Mouse (Mus musculus) brain, embryonic 18.5 days (tissue): ENCODE data around the gene Dock4.

Source experiments
- DNase-seq: peaks from one replicate; pipeline ENCODE4 v3.0.0-alpha.2; 2012; ENCODE audit warnings: low read depth, low spot score

Gene Dock4

DNA sequence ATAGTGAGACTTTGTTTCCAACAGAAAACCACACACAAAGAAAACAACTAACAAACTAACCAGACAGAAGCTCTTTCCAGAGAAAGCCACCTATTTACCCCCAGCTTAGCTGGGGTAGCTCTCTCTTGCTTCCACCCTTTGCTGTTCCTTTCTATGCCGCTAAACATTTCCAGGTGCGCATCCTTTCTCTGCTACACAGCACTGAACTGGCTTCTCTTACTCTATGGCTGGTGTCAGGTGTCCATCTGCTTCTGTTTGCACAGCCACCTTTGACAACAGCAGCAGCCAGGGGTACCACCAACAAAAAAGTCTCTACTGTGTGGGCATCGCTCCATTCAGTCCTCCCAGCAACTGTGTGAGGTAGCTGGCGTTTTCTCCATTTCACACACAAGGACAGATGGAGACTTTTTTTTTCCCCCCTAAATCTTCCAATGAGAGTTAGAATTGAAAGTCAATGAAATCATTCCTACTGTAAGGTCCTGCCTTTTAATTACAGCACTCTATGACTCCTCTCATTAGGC is 122.7 kb downstream of the Dock4 start:
- no peak for DNase-seq

DNA sequence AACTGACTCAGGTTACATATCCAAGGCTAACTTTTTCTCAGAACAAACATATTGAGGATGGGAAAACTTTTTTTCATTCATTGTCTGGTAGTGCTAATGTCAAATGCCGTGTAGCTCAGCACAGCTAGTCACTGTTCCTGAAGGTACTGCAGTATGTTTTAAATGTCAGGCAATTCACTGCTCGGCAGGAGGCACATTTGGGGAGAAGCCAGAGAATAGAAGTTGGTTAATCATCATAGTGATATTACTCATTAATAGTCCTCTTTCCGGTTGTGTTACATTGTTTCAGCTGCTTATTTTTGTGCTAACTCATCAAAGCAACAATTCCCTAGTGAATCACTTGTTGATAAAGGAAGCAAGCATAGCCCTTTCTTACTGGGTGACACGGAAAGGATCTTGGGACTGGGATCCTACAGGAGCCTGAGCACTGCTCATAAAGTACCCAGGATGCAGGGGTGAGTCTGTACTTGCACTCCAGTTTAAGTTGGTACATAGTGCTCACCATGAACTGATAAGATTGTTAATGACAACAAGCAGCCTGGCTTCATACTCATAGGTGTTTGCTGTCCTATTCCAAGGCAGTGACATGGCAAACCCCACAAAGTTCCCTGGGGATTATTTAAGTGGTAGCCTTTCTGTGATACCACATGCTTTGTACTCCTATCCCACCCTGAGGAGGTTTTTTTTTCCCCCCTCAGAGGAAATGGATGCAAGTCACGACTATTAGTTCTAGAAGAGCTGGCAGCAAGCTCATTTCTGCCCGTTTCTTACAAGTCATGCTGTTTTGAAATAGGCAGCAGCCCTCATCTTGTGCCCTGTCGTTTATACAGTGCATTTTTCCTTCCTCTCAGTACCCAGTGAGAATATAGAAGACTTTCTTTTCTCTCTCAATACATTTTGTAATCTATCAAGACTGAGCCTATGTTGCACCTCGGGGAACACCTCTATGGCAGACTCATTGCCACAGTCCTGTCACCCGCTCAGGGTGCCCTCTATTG is 123.5 kb downstream of the Dock4 start:
- DNase-seq, result no peak

DNA sequence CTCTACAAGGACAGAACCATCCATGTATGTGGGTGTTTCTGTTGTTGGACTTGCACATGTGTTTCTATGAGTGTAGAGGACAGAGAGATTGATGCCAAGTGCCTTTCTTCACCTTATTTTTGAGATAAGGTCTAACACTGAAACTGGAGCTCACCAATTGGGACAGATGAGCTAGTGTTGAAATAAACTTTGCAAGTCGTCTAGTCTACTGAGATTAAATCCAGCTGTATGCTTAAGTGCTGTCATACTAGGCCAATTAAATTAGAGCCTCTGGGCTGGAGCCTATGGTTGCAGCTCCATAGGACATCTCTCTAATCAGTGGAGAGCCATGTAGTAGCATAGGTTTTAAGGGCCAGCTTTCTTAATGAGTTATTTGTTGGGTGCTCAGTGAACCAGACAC is 124.5 kb downstream of the Dock4 start:
- DNase-seq, result no peak

DNA sequence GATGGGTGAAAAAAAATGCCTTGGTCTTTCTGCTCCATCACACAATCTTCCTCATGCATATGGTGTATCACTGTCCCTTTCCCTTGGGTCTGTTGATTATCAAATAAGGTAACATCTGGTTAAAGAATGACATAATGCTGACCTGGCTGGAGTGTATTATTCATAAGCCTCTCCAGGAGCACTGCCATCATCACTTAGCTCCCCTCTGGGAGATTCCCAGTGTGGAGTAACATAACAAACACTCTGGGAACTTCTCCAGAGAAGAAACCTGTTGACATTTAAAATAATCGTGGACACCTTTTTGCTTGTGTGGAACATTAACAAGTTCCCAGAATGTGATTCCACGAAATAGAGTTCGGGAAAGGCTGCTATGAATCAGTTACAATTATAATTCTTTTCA is 128.3 kb downstream of the Dock4 start:
- no peak for DNase-seq

DNA sequence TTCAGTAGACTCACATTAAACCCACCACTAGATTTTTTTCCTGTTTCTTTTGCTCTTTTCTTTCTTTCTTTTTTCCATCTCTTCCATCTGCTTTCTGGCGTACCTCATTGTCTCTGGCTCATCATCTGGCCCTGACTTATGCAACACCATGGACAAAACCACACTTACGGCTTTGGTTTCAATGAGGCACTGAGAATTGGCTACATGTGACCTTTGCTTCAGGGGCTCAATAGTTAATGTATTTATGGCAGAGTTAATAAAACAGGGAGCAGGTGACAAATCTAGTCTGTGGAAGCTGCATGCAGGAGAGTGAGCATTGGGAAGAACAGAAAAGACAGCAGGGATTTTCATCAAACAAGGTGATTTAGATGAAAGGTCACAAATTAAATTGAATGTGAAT is 131.0 kb downstream of the Dock4 start:
- DNase-seq, result no peak

DNA sequence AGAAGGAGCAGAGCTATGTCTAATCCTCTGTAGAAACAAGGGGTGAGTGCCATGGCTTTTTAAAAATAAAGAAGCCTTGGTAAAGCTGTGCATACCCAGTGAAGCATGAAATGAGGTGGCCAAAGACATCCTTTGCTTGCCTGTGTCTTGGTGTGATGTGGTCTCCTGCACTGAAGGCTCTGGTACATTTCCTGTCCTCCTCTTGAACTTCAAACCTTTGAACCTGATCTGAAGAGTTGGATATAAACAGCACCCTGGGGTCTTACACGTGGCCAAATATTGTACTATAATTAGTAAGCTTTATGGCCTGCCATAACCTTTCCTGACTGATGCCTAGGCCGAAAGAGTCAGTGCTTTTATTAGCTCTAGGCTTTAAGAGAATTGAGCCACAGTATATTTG is 134.6 kb downstream of the Dock4 start:
- no peak for DNase-seq

DNA sequence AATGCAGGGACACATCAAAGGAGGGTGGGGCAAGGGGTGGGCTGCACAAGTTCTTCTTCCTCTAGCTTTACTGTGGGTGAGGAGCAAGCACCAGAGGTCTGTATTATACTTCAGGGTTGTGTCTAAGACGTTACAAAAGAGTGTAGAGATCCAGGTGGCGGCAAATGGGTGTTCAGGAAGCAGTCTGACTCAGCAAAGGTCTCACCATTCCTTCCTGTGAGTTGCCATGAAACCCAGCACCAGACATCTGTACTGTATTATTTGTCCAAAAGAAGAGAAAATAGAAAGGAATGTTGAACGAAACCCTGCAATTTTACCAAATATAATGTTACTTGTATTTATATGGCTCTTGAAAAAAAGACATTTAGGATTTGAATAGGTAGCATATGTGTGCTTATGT is 135.3 kb downstream of the Dock4 start:
- DNase-seq, result no peak

DNA sequence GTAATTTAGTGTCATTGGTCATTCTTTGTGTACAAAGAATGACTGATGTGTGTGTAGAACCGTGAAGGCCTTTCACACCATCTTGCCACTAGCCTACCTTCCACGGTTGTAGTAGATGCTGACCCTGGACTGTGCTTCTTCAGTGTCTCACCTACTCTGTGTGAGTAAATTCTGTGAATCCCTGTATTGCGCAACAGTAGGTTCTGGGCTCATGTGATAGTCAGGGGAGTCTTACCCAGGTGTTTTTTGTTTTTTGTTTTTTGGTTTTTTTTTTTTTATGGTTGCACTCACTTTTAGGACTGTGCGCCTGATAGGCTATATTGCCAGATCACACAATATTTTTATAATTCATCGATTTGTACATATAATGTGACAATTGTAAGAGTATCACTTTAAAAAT is 136.3 kb downstream of the Dock4 start:
- no peak for DNase-seq

DNA sequence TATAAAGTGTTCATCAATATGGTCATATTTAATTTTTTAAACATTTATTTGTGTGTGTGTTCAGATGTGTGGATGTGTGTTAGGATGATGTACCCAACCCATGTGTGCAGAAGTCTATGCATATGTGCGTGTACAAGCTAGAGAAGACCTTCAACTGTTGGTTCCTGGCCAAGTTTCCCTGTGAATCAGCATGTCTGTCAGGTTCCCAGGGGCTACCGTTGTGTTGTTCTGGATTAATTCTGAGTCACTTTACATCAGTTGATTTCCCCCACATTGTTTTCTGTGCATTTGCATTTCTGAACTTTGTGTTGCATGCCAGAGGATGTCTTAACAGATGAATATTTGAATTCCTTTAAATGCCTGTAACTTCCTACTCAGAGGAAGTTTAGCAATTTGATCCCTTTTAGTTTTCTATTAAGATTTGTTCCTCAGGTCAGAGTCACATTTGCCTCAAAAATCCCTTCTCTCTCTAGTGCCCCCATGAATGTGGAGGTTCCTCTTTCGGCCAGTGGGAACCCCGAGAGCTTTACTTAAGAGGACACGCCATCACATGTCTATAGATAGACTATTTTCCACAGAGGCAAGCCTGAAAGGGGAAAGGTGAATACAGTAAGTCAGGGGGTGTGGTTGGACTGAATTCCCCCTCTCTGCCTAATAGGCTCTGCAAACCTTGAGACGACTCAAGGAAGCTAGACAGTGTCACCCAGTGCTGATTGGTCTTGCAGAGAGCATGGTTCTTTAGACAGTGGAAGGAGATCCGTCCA is 139.0 kb downstream of the Dock4 start:
- DNase-seq, result no peak

DNA sequence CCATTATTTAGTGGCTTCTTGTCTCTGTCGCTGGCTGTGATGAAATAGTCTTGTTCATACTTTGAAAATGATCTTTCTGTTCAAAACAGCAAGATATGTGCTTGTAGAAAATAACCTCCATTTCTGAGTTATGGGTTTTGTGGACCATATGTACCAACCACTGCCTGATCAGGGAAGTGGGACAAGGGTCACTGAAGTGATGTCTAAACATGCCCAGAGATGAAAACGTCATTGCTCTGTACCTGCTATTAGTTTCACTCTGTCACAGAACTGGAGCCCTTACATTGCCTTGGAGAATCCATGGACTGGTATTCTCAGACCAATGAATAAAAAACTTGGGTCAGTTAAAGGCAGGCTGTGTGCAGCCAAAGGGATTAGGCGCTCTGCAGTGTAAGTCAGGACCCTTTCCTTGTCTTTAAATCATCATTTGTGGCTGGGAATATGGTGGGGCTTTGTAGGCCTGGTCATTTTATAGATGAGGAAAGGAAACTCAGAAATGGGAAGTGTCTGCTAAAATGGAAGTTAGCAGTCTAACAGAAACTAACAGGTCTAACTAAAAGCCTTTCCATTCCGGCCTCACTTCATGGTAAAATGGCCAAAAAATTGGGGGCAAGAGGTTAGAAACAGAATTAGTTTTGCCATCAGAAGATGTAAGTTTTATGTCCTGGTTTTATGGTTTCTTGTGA is 139.8 kb downstream of the Dock4 start:
- DNase-seq, result no peak

DNA sequence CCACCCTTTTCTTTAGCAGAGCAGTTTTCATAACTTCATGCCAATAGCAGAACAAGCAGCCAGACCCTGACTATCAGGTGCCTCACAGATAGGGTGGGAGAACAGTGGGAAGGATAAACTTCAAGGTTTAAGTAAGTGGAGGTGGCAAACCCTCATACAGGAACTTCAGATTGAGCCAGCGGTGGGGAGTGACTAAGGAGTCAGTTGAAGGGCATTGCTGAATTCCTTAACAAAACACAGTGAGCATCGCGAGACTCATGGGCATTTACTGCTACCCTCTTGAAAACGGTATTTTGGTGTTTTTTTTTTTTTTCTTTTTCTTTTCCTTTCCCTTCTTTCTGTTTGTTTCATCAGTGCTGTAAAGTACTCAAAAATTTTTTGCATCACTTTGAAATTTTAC is 148.4 kb downstream of the Dock4 start:
- DNase-seq, result no peak

DNA sequence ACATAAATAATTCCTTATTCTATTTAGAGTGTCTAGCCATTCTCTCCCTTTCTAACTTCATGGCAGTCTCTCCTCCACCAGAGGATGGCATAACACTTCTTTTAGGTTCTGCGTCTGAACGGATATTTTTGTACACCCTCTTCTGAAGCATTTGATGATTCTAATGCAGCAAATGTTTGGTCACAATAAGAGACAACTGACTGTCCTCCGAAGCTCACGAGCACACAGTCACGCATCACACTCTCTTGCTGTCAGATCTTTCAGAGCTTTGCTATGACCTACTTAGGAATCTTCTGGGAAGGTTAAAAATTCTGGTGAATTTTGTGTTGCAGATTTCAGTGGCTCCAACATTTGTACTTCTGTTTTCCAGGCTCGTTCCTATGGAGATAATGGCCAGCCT is 149.7 kb downstream of the Dock4 start:
- no peak for DNase-seq

DNA sequence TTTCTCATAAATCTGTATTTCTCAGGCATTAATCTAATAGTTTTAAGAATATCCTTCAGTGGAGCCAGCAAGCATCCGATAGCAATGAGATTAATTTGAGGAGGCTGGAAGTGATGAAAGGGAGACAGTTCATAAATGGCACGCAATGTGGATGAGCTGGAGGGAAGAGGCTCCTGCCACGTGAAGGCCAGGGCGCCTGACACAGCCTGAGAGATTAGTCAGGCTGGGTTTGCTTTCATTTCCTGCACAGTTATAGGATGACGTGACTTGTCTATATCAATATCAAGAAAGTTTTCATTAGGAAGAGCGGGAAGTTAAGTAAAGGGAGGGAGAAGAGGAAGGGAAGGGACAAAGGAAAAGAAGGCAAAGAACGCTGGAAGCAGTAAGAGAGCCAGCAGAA is 150.3 kb downstream of the Dock4 start:
- no peak for DNase-seq

DNA sequence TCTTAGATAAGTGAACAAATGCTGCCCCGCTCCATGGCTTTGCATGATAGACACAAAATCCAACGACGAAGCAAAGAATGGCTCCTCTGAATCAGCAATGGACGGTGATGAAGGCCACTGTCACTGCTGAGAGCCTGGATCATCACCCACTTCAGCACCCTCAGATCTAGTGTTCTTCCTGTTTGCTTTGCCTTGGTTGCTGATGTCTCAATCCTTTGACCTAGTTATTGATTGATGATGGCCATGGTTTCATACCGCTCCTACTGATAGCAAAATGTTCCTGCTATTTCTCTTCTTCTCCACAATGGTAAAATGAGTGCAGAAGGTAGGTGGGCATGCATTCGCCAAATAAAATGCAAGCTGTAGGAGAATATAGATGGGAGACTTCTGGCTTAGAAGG is 150.7 kb downstream of the Dock4 start:
- DNase-seq, result no peak

DNA sequence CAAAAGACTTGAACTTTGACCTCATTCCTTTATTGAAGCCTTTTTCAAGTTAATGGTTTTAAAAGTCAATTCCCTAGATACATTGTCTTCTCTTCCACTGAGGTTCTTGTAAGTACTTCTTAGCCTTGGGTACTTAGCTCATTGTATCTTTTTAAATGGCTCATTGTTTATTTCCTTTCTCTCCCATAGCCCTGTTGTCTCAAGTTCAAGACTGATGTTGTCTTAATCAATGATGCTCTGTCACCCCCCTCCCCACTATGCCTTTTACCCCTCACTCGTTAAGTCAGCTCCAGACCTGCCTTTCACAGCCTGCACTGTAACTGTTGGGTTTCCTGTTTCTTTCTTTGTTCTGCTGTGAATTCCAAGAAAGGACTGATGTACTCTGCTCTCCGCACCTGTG is 154.2 kb downstream of the Dock4 start:
- no peak for DNase-seq

DNA sequence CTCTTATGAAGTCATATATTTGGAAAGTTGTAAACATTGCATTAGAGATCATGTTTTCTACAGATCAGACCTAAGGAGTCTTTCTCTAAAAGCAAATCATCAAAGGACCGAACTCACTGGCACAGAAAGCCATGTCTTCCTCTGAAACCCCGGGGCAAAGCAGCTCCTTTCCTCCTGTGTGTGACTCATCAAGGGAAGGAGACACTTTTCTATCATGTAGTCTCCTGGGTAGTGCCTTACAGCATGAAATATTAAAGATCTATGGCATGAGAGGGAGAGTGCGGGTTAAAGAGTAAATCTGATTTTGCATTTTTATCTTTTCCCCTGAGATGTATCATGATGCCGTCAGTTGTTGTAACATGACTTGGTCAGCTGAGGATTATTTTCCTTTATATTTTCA is 159.8 kb downstream of the Dock4 start:
- no peak for DNase-seq

DNA sequence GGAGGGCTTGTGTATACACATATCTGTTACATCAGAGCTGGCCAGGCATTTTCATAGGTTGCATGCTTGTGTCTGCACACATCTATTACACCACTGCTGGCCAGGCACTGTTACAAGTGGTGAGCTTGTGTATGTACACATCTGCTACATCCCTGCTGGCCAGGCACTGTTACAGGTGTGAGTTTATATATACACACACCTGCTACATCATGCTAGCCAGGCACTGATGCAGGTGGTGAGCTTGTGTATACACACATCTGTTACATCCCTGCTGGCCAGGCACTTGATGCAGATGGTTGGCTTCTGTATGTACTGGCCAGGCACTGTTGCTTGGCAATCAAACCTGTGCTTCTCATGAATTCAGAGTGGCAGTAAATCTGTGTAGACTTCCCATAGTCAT is 177.2 kb downstream of the Dock4 start:
- no peak for DNase-seq

DNA sequence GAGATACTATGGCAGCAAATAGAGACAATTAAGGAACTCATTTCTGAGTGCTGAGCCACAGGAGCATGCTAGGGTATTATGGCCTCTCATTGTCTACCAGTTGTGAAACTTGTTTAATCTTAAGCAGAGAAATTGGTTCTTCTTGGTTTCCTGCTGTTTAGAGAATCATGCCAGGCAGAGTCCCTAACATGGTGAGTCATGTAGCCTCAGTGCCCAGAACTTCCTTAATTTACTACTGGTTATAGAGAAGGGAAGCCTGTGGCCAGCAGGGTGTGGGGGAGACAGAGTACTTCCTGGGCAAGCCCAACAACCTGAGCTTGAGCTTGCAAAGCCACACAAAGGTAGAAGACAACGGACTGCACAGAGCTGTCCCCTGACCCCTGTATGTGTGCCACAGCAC is 180.8 kb downstream of the Dock4 start:
- no peak for DNase-seq

DNA sequence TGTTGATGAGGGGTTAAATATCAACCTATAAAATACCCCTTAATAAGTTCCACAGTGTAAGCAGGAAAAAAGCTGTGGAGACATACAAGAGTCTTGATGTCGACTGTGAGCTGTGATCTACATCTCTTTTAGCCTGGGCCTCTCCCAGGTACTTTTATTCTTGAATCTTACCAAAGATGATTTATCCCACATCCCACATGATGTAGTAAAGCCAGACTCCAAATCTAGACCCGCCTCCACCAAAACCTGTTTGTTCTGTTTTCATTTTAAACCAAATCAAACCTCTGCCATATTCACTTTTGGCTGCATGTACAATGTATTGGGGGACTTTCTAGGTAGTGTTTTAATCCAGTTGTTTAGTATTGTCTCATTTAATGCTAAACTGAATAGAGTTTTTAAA is 187.5 kb downstream of the Dock4 start:
- DNase-seq, result no peak

DNA sequence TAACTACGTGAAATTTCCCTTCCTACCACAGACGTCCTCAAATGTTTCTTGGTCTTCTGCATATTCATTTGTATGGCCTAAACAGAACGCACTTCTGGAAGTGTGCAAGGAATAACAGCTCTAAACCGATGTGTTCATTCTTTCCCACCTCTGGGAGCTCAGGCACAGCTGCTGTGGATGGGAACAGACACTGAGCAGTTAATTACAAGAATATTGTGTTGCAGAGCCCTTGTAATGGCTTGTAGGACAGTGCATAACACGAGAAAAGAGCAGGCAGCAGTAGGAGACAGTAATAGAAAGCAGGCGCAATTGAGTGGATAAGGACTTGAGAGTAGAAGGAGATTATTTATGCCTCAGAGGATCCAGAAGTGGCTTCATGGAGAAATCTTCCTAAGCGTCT is 188.4 kb downstream of the Dock4 start:
- DNase-seq, result no peak

DNA sequence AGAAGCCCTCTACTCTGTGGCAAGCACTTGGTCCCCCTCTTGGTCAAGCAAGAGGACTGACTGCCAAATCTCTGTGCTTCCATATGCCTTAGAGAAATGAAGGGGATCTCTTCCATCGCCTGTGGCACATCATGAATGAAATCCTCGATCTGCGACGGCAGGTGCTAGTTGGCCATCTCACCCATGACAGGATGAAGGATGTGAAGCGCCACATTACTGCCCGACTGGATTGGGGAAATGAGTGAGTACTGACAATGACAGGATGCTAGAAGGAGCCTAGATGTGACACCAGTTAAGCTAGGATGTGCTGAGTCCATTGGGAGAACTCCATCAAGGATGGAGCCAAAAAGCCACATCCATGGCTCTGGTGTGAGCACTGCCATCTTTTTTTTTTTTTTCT is 190.2 kb downstream of the Dock4 start:
- no peak for DNase-seq

DNA sequence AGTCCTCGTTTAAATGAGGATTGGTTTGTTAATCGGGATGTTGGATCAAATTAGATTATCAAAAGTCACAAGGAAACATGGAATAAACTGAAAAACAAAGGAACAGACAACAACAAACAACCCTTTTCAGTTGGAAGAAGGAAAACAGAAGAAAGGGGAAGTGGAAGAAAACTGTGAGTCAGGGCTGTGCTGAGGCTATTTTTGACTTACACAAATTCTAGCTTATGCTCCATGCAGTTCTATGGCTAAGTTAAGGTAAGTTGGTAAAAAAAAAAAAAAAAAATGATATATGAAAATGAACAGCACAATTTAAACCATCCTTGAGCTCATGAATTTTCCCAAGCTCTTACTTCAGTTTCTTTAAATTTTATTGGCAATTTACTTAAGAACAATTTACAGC is 191.7 kb downstream of the Dock4 start:
- no peak for DNase-seq
